Mouse (Mus musculus) bone marrow, adult 2 months (tissue): ENCODE measurements around the gene Gm49711. TPM values are rescaled to one million over a fixed set of nuclear protein-coding genes. Genes with fewer than 3 reads are reported as not detected.

Experiments used
- H3K27ac ChIP-seq: fragments of 200-500 bp; 2 replicates; pipeline ENCODE4 v1.5.1; 2012; ENCODE audit warnings: low read depth, mild to moderate bottlenecking, control low read depth, inconsistent platforms, low read length; ENCODE audit not compliant: control insufficient read depth, poor library complexity, insufficient read depth
- H3K4me1 ChIP-seq: fragments of 200-500 bp; 2 replicates; pipeline ENCODE4 v1.6.1; 2011; ENCODE audit warnings: low read length; ENCODE audit not compliant: control insufficient read depth, insufficient read depth
- H3K4me3 ChIP-seq: fragments of 200-500 bp; replicated peaks from 2 replicates; pipeline ENCODE3; 2011; ENCODE audit warnings: mild to moderate bottlenecking, low read depth, low read length, control low read depth; ENCODE audit not compliant: control insufficient read depth
- CTCF ChIP-seq: fragments of 200-500 bp; IDR thresholded peaks from 2 replicates; pipeline ENCODE4 v1.5.1; 2011; ENCODE audit warnings: low read length, control low read depth; ENCODE audit not compliant: control insufficient read depth, insufficient read depth
- POLR2A ChIP-seq: fragments of 200-500 bp; IDR thresholded peaks from 2 replicates; pipeline ENCODE4 v1.6.1; 2011; ENCODE audit warnings: low read depth, mild to moderate bottlenecking, control low read depth, low read length, borderline replicate concordance; ENCODE audit not compliant: control insufficient read depth
- WGBS: fragments of 180-500 bp; shearing (Covaris S2); methylation state at CpG from one replicate; pipeline ENCODE4 v1.1.7; 2018; 5-methylcytosine and 5-hydroxymethylcytosine counted together
- polyA plus RNA-seq: library from polyadenylated mRNA; stranded (reverse); fragments of >200 nt; gene quantifications from 2 replicates; pipeline ENCODE4 v1.2.4, GENCODE M21; 2011; ENCODE audit warnings: low replicate concordance; ENCODE audit not compliant: missing spikeins, insufficient read depth, insufficient read length

The Gm49711 gene
- polyA plus RNA-seq, 1 experiment, result not detected

DNA sequence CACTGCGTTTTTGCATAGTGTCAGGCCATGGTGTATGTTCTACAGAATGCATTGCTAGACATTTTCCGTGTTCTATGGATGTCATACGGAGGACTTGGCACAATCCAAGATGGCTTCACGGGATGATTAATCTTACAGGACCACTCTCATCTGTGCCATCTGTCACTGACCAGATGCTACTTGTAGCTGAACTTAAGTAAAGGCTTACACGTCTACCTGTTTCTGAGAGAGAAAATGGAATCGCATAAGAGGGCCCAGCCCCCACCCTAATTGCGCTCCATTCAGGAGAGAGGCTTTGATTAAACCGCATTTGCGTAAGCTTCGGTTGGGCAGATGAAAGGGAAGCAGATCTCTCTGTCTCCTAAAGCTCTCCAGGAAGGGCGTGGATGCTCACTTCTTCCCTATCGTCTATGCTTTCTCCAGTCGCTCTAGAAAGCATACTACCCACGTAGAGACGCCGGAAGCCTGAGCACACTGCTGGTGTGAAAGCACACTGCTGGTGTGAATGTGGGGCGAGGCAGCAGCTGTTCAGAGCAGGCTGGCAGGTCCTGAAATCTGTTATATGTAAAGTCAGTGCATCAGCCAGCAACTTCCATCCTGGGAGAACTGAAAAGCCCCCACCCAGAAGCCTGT, 62.9 kb downstream of the Gm49711 start:
- TF ChIP-seq CTCF (no peak), POLR2A (no peak)
- Histone ChIP-seq H3K4me3 (no peak overlapping the region), H3K27ac (no peak overlapping the region), H3K4me1 (no peaks in the 10 kb centered on the region)
- 86% methylated on average over 17 of the region's 17 CpGs for WGBS

DNA sequence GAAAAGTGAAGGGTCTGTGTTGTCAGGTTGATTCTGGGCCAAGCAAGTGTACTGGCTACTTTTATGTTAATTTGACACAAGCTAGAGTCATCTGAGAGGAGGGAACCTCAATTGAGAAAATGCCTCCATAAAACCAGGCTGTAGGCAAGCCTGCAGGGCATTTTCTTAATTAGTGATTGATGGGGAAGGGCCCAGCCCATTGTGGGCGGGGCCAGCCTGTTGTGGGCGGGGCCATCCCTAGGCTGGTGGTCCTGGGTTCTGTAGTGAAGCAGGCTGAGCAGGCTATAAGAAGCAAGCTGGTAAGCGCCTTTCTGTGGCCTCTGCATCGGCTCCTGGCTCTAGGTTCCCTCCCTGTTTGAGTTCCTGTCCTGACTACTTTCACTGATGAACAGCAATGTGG, 69.1 kb downstream of the Gm49711 start:
- no peak overlapping the region for H3K4me3 ChIP-seq
- no peak overlapping the region for H3K27ac ChIP-seq
- no peaks in the 10 kb centered on the region for H3K4me1 ChIP-seq
- TF ChIP-seq POLR2A (no peak), CTCF (no peak)
- 66% methylated on average over 4 of the region's 4 CpGs for WGBS

GRCm38 (mm10) chr16:92127666-92128065, 69.5 kb downstream of the Gm49711 start:
- H3K27ac ChIP-seq, result no peak overlapping the region
- no peak for TF ChIP-seq CTCF
- no peaks in the 10 kb centered on the region for H3K4me1 ChIP-seq
- WGBS, result 76% methylated on average over 5 of the region's 5 CpGs
- no peak overlapping the region for H3K4me3 ChIP-seq

GRCm38 (mm10) chr16:92129843-92130242, 71.7 kb downstream of the Gm49711 start:
- Histone ChIP-seq H3K4me1 (no peaks in the 10 kb centered on the region), H3K4me3 (no peak overlapping the region), H3K27ac (no peak overlapping the region)
- WGBS, result 69% methylated on average over 8 of the region's 8 CpGs
- TF ChIP-seq POLR2A (no peak), CTCF (no peak)

GRCm38 (mm10) chr16:92132511-92132910, 74.4 kb downstream of the Gm49711 start:
- 74% methylated on average over 4 of the region's 4 CpGs for WGBS
- Histone ChIP-seq H3K27ac (no peak overlapping the region), H3K4me1 (no peaks in the 10 kb centered on the region), H3K4me3 (no peak overlapping the region)
- TF ChIP-seq CTCF (no peak), POLR2A (no peak)

GRCm38 (mm10) chr16:92134148-92134764, 76.1 kb downstream of the Gm49711 start:
- H3K27ac ChIP-seq, result no peak overlapping the region
- TF ChIP-seq POLR2A (no peak), CTCF (no peak)
- no peak overlapping the region for H3K4me3 ChIP-seq
- no peaks in the 10 kb centered on the region for H3K4me1 ChIP-seq
- 79% methylated on average over 11 of the region's 11 CpGs for WGBS

DNA sequence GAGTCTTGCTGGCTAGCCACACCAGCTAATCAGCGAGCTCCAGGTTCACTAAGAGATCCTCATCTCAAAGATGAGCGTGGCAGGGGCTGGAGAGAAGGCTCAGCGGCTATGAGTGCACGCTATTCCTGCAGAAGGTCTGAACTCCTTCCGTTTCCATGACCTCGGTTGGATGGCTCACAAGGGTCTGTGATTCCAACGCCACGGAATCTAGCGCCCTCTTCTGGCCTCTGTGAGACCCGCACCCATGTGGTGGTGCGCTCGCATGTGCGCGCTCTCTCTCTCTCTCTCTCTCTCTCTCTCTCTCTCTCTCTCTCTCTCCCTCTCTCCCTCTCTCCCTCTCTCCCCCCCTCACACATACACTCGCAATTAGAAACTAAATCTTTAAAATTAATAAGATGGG, 78.2 kb downstream of the Gm49711 start:
- H3K4me3 ChIP-seq, result no peak overlapping the region
- no peak overlapping the region for H3K27ac ChIP-seq
- no peaks in the 10 kb centered on the region for H3K4me1 ChIP-seq
- 87% methylated on average over 15 of the region's 15 CpGs for WGBS
- TF ChIP-seq CTCF (0 out of 2 replicates have a peak, but pooled peaks have one; percentile 10), POLR2A (no peak)

GRCm38 (mm10) chr16:92139386-92140261, 81.5 kb downstream of the Gm49711 start:
- Histone ChIP-seq H3K4me1 (no peaks in the 10 kb centered on the region), H3K4me3 (no peak overlapping the region), H3K27ac (no peak overlapping the region)
- WGBS, result 72% methylated on average over 15 of the region's 15 CpGs
- TF ChIP-seq POLR2A (no peak), CTCF (no peak)
